ENCODE assay signal across 8 mouse cellular contexts in the genomic region with DNA sequence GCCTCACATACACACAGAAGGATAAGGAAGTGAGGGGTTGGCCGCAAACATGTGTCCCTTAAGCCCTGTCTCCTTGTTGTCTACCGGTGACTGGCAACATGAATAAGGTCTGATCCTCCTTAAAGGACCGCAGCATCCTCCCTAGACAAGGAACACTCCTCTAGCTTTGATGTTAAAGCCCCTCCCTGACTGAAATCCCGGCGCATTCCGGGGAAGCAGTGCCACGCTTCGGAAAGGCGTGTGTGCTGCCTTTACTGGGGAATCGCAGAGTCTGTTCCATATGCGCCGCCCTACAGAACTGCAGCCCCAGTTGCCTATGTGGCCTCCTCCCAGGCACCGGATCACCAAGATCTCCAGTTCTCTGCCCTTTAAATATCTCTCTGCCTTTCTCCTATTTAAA. TPM values are rescaled to one million over a fixed set of nuclear protein-coding genes. Genes with fewer than 3 reads are reported as not detected.
DNase-seq lines count a peak whose midpoint lies in the region; ATAC-seq and TF ChIP-seq lines count a peak whose summit lies in the region.

No protein-coding gene starts in this region.

- WGBS in embryonic facial prominence, embryonic 14.5 days, result 2% methylated on average over 13 of the region's 13 CpGs
- WGBS in small intestine, adult 2 months, result 5% methylated on average over 13 of the region's 13 CpGs

- H3K4me2 ChIP-seq in embryonic facial prominence, embryonic 14.5 days (ENCODE audit: low read depth, low read length), result peak overlapping the region; percentile 100

- peak overlapping the region; percentile 66 for H3K4me3 ChIP-seq in embryonic facial prominence, embryonic 14.5 days (ENCODE audit: low read depth, low read length)
- H3K4me3 ChIP-seq in small intestine, adult 2 months (ENCODE audit: low read depth, low read length), result peak overlapping the region; percentile 35

- H3K9ac ChIP-seq in embryonic facial prominence, embryonic 14.5 days (ENCODE audit: low read depth, low read length), result peak overlapping the region; percentile 74

- H3K9me3 ChIP-seq in embryonic facial prominence, embryonic 14.5 days (ENCODE audit: control insufficient read depth, low read length), result no peaks in the 10 kb centered on the region

- no peak for ATAC-seq in embryonic facial prominence, embryonic 14.5 days (ENCODE audit: low read depth)

- TF ChIP-seq CTCF in small intestine, adult 2 months (IDR thresholded peaks at IDR 0.05; ENCODE audit: extremely low read depth, insufficient read length, insufficient replicate concordance, low read depth, low read length), result no peak

- no peaks in the 10 kb centered on the region for H3K36me3 ChIP-seq in embryonic facial prominence, embryonic 14.5 days (ENCODE audit: control insufficient read depth, insufficient read depth, low read length)
- no peaks in the 10 kb centered on the region for H3K36me3 ChIP-seq in small intestine, adult 2 months (ENCODE audit: control insufficient read depth, insufficient read depth, low read length)

- H3K27ac ChIP-seq in embryonic facial prominence, embryonic 14.5 days (replicated peaks; ENCODE audit: low read depth, low read length), result no peak overlapping the region
- H3K27ac ChIP-seq in small intestine, adult 2 months (ENCODE audit: insufficient read depth, low read depth, low read length), result no peak overlapping the region

- intact Hi-C loops in heart, postnatal 36 days (cut with DNase I), result loop anchor here (5.0 kb wide), 2 partner anchors 124 to 209 kb away; no protein-coding TSS in a partner anchor

- TF ChIP-seq POLR2A in small intestine, adult 2 months (IDR thresholded peaks at IDR 0.05; ENCODE audit: low read depth, low read length), result no peak

- peaks cover 18% of the 10 kb centered on the region for H3K4me1 ChIP-seq in embryonic facial prominence, embryonic 14.5 days (ENCODE audit: control insufficient read depth, insufficient read depth, low read length)
- peaks cover 8% of the 10 kb centered on the region for H3K4me1 ChIP-seq in small intestine, adult 2 months (ENCODE audit: control insufficient read depth, insufficient read depth, insufficient read length, low read length)

- peaks cover 61% of the 10 kb centered on the region for H3K27me3 ChIP-seq in embryonic facial prominence, embryonic 14.5 days (replicated peaks; ENCODE audit: control insufficient read depth, insufficient read depth, low read length)
- peaks cover 31% of the 10 kb centered on the region for H3K27me3 ChIP-seq in small intestine, adult 2 months (ENCODE audit: control insufficient read depth, insufficient read depth, low read length)

- peak; percentile 7 for DNase-seq in gastrocnemius, adult 18-20 months (ENCODE audit: low spot score)
- no peak for DNase-seq in gastrocnemius, postnatal 25 days
- peak; percentile 54 for DNase-seq in embryonic facial prominence, embryonic 14.5 days (ENCODE audit: low spot score)
- peak; percentile 30 to 49 for DNase-seq in heart, postnatal 36 days
- peak; percentile 33 to 44 for DNase-seq in layer of hippocampus, postnatal 25 days (ENCODE audit: extremely low spot score in 1 of 2, low spot score in 1 of 2)
- peak; percentile 36 for DNase-seq in lung, postnatal 36 days
- no peak for DNase-seq in adrenal gland, postnatal 36 days

RNA-seq across cellular contexts. Expression of gene Plxna4, which starts 1.6 kb away (rescaled TPM):
- total RNA-seq in gastrocnemius, adult 18-20 months (2021), result 1 to 10 TPM; 2.1 to 2.6 TPM
- 1 to 10 TPM; 3.0 to 4.6 TPM for total RNA-seq in gastrocnemius, postnatal 25 days (2021)
- polyA plus RNA-seq in embryonic facial prominence, embryonic 14.5 days (2014; fragmentation: Nextera tagmentation; extraction: Ambion mirVana), result 5.3 and 6.1 TPM in 2 replicates
- 10 to 100 TPM; 11.2 to 11.8 TPM for total RNA-seq in heart, postnatal 36 days (2021)
- 100 to 1,000 TPM; 114 to 132 TPM for total RNA-seq in layer of hippocampus, postnatal 25 days (2021)
- polyA plus RNA-seq in small intestine, adult 2 months (2012; rRNA removed), result 0.48 and 0.67 TPM in 2 replicates
- 1 to 10 TPM; 4.3 to 5.2 TPM for total RNA-seq in adrenal gland, postnatal 36 days (2021)

Comparison
In these comparisons a context has a peak if more than half of its experiments do, and no peak if none do; other contexts are left out.
1. DNase-seq: peak in gastrocnemius, adult 18-20 months (single experiment), embryonic facial prominence, embryonic 14.5 days (single experiment), heart, postnatal 36 days (2 of 2), layer of hippocampus, postnatal 25 days (2 of 2) and lung, postnatal 36 days (single experiment); none in gastrocnemius, postnatal 25 days (single experiment) and adrenal gland, postnatal 36 days (0 of 2).
2. RNA of gene Plxna4, which starts 1.6 kb away (total RNA-seq): 114 to 132 TPM in layer of hippocampus, postnatal 25 days; 11.2 to 11.8 TPM in heart, postnatal 36 days, 4.3 to 5.2 TPM in adrenal gland, postnatal 36 days, 3.0 to 4.6 TPM in gastrocnemius, postnatal 25 days and 2.1 to 2.6 TPM in gastrocnemius, adult 18-20 months; every median in the first group is over 4 times any median in the second.